Mouse (Mus musculus) CD4-positive naive resting alpha-beta T cell, adult 57 days (primary cell): ENCODE results near the gene Rbck1. TPM values are rescaled to one million over a fixed set of nuclear protein-coding genes. Genes with fewer than 3 reads are reported as not detected.

Source experiments
- total RNA-seq: library from RNA; stranded (reverse); gene quantifications from one replicate; pipeline ENCODE4 v1.2.4, GENCODE M21; 2023

Rbck1 gene
- total RNA-seq, result 215 TPM

DNA sequence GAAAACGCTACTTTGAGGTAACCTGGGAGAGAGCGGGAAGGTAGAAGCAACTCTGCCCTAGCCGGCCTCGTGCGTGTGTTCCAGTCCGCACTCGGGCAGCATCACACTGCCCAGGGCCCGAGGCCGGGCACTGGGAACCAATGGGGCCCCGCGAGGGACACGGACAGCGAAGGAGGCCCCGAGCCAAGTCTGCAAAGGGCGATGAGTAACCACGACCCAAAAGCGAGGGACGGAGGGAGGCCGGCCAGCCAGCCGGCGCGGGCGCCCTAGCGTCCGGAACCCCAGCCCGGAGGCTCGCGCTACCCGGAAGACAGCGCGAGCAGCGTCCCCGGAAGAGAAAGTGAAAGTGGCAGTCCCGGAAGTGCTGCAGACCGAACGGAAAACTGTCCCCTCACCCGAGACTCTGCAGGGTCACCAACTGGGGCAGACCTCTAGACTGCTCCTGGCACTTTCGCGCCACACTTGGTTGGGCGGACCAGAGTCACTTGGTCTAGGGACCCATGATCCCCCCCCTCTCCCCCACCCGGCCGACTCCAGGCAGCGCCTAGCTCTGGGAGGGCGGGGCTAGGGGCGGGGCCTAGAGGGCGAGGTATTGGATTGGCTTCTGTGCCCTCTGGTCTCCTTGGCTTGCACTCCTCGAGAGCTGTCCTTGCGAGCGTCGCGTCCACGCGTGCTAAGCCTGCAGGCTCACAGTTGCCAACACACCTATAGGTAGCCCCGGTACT is at the start of gene Rbck1:
TSS of gene Rbck1 (minus strand) at position 553 of the 725 bp plus-strand sequence.

DNA sequence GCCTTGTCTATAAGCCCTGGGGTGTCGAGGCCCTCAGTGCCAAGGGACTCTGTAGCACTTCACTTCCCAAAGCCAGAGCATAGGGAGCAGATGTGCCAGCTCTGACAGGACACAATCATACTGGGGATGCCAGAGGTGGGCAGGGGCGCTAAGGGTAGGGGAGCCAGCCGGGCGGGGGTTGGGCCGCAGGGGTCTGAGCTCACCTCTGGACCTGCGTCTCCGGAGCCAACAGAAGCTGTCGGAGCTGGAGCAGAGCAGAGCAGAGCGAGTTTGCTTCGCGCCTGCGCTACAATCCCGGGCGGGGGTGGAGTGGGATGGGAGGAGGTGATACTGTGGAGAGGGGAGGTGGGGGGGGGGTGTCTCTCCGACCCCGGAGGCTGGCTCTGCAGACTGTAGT is 43.9 kb upstream of the Rbck1 start, which contains the start of gene Nrsn2:
TSS of gene Nrsn2 (minus strand) at position 294 of the 397 bp plus-strand sequence.

DNA sequence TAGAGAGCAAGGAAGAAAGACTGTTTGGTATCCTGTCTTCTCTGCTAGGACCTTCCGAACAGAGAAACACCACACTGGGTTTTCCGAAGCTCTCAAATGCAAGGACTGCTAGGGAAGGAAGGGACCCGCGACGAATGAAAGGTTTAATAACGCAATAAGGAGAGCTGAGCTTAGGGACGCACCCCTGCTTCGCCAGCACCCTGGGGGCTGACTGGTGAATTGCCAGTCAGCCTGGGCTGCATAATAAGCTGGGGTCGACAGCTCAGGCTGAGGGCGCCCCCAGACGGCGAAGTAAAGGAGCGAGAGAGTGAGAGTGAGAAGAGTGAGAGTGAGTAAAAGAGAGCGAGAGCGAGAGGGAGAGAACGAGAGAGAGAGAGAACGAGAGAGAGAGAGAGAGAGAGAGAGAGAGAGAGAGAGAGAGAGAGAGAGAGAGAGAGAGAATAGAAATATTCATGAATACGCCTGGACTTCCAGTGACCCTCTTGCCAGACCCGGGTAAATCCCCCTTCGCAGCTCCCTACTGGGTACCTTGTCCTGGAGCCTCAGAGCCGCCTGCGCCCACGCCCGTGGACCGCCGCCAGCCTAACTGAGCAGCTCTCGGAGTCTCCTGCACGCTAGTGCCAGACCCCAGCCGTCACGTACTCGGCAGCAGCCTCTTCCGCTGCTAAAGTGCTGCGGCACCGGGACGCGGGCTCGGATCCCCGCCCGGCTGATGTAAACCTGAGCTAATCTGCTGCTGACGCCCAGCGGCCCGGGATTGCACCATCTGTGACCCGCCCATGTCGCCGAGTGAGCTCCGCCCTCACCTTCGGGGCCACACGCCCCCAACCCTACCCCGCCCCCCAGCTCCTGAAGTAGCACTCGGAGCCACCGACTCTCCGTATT is 11.1 kb upstream of the Rbck1 start, which contains the start of gene Trib3:
TSS of gene Trib3 (minus strand) at position 704 of the 885 bp plus-strand sequence.

DNA sequence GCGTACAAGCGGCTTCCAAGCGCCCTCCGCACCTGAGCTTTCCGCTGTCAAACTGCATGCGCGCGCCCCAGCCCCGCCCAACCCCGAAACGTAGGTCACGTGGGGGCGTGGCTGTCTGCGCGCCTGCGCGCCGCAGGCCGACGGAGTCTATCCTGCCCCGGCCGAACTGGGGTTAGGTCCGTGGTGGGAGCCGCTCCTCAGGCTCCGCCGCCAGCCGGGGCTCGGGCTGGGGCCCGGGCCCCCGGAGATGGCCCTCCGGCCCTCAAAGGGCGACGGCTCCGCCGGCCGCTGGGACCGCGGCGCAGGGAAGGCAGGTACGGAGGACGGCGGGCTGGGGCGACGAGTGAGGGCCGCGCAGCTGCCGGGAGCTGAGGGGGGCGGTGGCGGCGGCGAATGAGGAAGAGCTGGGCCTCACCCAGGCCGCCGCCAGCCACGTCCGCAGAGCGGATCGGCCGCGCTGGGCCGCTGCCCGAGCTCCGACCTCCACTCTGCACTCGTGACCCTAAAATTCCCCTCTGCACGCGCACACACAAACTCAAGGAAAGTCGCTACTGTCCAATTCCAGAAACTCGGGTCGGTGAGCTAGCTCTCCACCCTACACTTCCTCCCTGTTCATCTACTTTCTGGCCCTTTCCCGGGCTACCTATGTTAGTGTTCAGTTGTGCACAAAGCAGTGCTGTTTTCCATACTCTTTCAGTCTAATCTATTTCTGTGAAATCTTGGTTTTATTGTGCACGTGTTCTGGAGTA is 38.6 kb downstream of the Rbck1 start, which contains the start of gene Tbc1d20:
TSS of gene Tbc1d20 (plus strand) at position 102 of the 749 bp plus-strand sequence.

Other genes starting within 250 kb of the Rbck1 start
- 0.68 TPM for gene Srxn1, start 227.1 kb downstream of the Rbck1 start, total RNA-seq
- not detected for gene Tcf15, start 189.1 kb downstream of the Rbck1 start, total RNA-seq
- gene Csnk2a1, start 105.8 kb downstream of the Rbck1 start, total RNA-seq, result 114 TPM
- gene Tbc1d20, start 38.8 kb downstream of the Rbck1 start, total RNA-seq, result 55.5 TPM
- 20.3 TPM for gene Trib3, start 11.4 kb upstream of the Rbck1 start, total RNA-seq
- not detected for gene Nrsn2, start 44.0 kb upstream of the Rbck1 start, total RNA-seq
- gene Sox12, start 65.4 kb upstream of the Rbck1 start, total RNA-seq, result 0.80 TPM
- 1.0 TPM for gene Zcchc3, start 82.4 kb upstream of the Rbck1 start, total RNA-seq
- gene 6820408C15Rik, start 82.9 kb upstream of the Rbck1 start, total RNA-seq, result not detected
- gene Defb23, start 132.0 kb upstream of the Rbck1 start, total RNA-seq, result not detected
- not detected for gene Defb20, start 144.4 kb upstream of the Rbck1 start, total RNA-seq
- not detected for gene Defb22, start 157.5 kb upstream of the Rbck1 start, total RNA-seq
- not detected for gene Defb26, start 179.0 kb upstream of the Rbck1 start, total RNA-seq
- gene Defb28, start 185.6 kb upstream of the Rbck1 start, total RNA-seq, result not detected
- not detected for gene Defb29, start 207.4 kb upstream of the Rbck1 start, total RNA-seq
- not detected for gene Gm17416, start 236.7 kb upstream of the Rbck1 start, total RNA-seq
- gene Defb21, start 240.1 kb upstream of the Rbck1 start, total RNA-seq, result not detected
- gene Defb19, start 247.7 kb upstream of the Rbck1 start, total RNA-seq, result not detected